Mouse (Mus musculus): ENCODE measurements around the gene Scpep1. TPM values are rescaled to one million over a fixed set of nuclear protein-coding genes. Genes with fewer than 3 reads are reported as not detected.

Scpep1 gene
- 16.7 TPM for polyA plus RNA-seq (2017; shearing (Covaris generic))

GRCm38 (mm10) chr11:88955217-88955969 lies at the start of gene Scpep1:
Scpep1 (minus strand) TSS chr11:88955465.

GRCm38 (mm10) chr11:88998974-88999722 lies 43.9 kb upstream of the Scpep1 start, which contains the start of gene Trim25:
Trim25 (plus strand) TSS chr11:88999376.

DNA sequence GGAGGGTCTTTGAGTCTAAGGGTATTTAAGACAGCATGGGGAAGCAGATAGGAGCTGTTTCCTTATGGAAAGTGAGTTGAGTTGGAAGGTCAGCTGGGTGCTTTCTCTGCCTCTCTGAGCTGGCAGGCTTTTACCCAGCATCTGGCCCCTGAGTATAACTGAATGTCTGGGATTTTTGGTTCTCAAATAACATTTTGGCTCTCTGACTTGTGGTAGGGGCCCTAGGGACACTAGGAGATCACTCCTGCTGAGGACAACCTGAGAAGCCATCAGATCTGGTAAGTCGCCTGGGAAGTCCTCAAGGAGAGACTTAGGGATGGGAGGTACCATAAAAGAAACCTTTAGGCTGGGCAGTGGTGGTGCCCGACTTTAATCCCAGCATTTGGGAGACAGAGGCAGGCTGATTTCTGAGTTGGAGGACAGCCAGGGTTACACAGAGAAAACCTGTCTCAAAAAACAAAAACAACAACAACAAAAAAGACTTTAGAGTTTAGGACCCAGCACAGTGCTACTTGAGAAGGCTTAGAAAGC lies 15.0 kb upstream of the Scpep1 start, which contains the start of gene Coil:
Gene Coil, plus strand, starts transcription at position 51 of the 531 bp plus-strand sequence.

DNA sequence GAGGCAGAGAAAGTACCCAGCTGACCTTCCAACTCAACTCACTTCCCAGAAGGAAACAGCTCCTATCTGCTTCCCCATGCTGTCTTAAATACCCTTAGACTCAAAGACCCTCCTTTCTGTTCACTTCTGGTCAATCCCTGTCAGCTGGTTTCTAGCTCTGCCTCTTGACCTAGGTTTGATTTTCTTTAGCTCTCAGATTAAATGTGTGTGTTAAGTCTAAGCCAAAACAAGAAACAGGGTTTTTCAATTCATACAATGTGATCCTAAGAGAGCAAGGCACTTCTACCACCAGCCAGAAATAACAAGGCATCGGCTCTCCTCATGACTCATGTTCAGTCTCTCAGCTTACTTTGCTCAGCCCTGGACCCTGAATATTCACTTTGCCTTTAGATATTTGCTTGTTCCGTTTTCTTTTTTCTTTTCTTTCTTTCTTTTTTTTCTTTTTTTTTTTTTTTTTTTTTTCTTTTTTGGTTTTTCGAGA lies 11.7 kb upstream of the Scpep1 start, which contains the start of gene Elobl:
Gene Elobl, minus strand, starts transcription at position 51 of the 481 bp plus-strand sequence.

Other genes starting within 250 kb of the Scpep1 start
- 17.0 TPM for gene Msi2, start 237.0 kb downstream of the Scpep1 start, polyA plus RNA-seq (2017; shearing (Covaris generic))
- gene Akap1, start 90.9 kb downstream of the Scpep1 start, polyA plus RNA-seq (2017; shearing (Covaris generic)), result 2.4 TPM
- gene Elobl, start 11.5 kb upstream of the Scpep1 start, polyA plus RNA-seq (2017; shearing (Covaris generic)), result not detected
- gene Coil, start 14.8 kb upstream of the Scpep1 start, polyA plus RNA-seq (2017; shearing (Covaris generic)), result 16.5 TPM
- 54.8 TPM for gene Trim25, start 43.9 kb upstream of the Scpep1 start, polyA plus RNA-seq (2017; shearing (Covaris generic))
- 6.2 TPM for gene Dgke, start 111.4 kb upstream of the Scpep1 start, polyA plus RNA-seq (2017; shearing (Covaris generic))
- gene Gm525, start 118.4 kb upstream of the Scpep1 start, polyA plus RNA-seq (2017; shearing (Covaris generic)), result not detected

All from CD4-positive, CD25-positive, alpha-beta regulatory T cell, adult 9 weeks (primary cell).